Mouse (Mus musculus): Measurements from ENCODE around the gene Ncan. TPM values are rescaled to one million over a fixed set of nuclear protein-coding genes. Genes with fewer than 3 reads are reported as not detected.

The Ncan gene
- polyA plus RNA-seq, 1 experiment: 0.33 TPM

DNA sequence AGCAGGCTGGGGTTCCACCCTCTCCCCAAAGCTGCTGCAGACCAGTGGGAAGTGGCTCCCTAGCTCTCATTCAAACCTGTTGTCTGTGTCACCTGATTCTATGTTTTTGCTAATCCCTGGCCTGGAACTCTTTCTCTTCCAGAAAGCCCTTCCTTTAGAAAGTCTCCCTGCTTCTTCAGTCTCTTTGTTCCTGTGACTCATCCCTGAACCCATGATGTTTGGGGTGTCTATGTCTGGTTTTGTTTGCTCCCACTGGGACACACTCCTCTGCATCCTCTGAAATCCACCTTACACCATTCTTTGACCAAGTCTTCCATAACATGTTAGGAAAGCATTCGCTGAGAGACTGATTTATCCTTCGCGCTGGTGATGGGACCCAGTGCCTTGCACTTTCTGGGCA is 9.4 kb upstream of the Ncan start:
- no peak overlapping the region for H3K27ac ChIP-seq (ENCODE audit: insufficient read depth, low read length)
- no peak overlapping the region for H3K4me3 ChIP-seq (ENCODE audit: insufficient read depth, low read length)
- H3K4me1 ChIP-seq (ENCODE audit: control insufficient read depth, insufficient read depth, low read length): no peaks in the 10 kb centered on the region
- TF ChIP-seq POLR2A (IDR thresholded peaks at IDR 0.05; ENCODE audit: low read depth, low read length): no peak

DNA sequence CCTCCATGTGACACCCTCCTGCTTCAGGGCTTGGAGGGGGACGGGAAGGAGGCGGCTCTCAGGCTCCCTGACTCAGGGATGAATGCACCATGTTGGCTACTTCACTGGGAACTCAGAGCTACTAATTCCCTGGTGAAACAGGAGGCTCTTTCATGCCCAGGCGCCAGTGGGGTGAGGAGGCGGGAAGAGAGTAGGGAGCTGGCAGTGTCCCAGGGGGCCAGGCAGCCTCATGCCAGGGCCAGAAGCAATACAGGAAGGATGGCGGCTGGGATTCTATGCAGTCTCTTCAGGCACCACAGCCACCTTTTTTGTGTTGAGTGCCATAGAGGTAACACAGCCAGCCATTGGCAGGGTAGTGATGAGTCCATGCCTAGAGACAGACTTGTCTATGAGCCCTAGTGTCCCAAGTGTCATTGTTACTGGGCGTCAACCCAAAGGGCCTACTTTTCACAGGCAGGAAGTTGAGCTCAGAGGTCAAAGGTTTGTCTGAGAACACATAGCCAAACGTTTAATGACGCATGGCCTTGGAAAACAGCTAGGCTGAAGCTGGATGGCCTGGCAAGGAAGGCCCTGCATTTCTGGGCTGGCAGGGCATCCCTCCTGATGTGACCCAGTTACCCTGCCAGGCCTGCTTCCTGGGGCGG is 8.8 kb upstream of the Ncan start:
- no peaks in the 10 kb centered on the region for H3K4me1 ChIP-seq (ENCODE audit: control insufficient read depth, insufficient read depth, low read length)
- H3K4me3 ChIP-seq (ENCODE audit: insufficient read depth, low read length): no peak overlapping the region
- TF ChIP-seq POLR2A (IDR thresholded peaks at IDR 0.05; ENCODE audit: low read depth, low read length) (no peak), CTCF (IDR thresholded peaks at IDR 0.05; ENCODE audit: borderline replicate concordance, insufficient read depth, low read length) (no peak)
- H3K27ac ChIP-seq (ENCODE audit: insufficient read depth, low read length): no peak overlapping the region

DNA sequence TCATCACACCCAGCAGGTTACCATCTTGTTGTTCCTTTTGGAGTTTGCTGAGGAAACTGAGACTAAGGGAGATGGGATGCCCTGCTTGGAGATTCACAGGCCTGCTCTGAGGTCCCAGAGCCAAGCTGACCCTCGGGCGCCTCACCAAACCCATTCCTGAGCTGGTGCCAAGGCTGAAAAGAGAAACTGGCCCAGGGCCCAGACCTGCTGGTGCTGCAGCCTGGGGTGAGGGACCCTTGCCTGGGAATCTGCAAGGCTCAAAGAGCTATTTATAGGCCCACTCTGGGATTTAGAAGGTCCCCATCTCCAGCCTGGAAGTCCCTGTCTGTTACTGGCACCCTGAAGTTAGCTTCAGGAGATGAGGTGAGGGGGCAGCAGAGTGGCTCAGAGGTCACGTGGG is 7.8 kb upstream of the Ncan start:
- H3K27ac ChIP-seq (ENCODE audit: insufficient read depth, low read length): no peak overlapping the region
- TF ChIP-seq POLR2A (IDR thresholded peaks at IDR 0.05; ENCODE audit: low read depth, low read length): no peak
- TF ChIP-seq CTCF (IDR thresholded peaks at IDR 0.05; ENCODE audit: borderline replicate concordance, insufficient read depth, low read length): no peak

GRCm38 (mm10) chr8:70124992-70125391 is 4.3 kb upstream of the Ncan start:
- no peaks in the 10 kb centered on the region for H3K4me1 ChIP-seq (ENCODE audit: control insufficient read depth, insufficient read depth, low read length)
- TF ChIP-seq POLR2A (IDR thresholded peaks at IDR 0.05; ENCODE audit: low read depth, low read length) (no peak), CTCF (IDR thresholded peaks at IDR 0.05; ENCODE audit: borderline replicate concordance, insufficient read depth, low read length) (no peak)
- no peak overlapping the region for H3K4me3 ChIP-seq (ENCODE audit: insufficient read depth, low read length)
- no peak overlapping the region for H3K27ac ChIP-seq (ENCODE audit: insufficient read depth, low read length)

More for the DNA sequence above, 7.8 kb upstream of the Ncan start:
- H3K4me1 ChIP-seq (ENCODE audit: control insufficient read depth, insufficient read depth, low read length): no peaks in the 10 kb centered on the region
- H3K4me3 ChIP-seq (ENCODE audit: insufficient read depth, low read length): no peak overlapping the region

GRCm38 (mm10) chr8:70122863-70123262 is 2.2 kb upstream of the Ncan start:
- no peak overlapping the region for H3K27ac ChIP-seq (ENCODE audit: insufficient read depth, low read length)
- no peaks in the 10 kb centered on the region for H3K4me1 ChIP-seq (ENCODE audit: control insufficient read depth, insufficient read depth, low read length)
- TF ChIP-seq POLR2A (IDR thresholded peaks at IDR 0.05; ENCODE audit: low read depth, low read length) (no peak), CTCF (IDR thresholded peaks at IDR 0.05; ENCODE audit: borderline replicate concordance, insufficient read depth, low read length) (peak; percentile 16; the same call in 1 of the 2 replicates)
- no peak overlapping the region for H3K4me3 ChIP-seq (ENCODE audit: insufficient read depth, low read length)

DNA sequence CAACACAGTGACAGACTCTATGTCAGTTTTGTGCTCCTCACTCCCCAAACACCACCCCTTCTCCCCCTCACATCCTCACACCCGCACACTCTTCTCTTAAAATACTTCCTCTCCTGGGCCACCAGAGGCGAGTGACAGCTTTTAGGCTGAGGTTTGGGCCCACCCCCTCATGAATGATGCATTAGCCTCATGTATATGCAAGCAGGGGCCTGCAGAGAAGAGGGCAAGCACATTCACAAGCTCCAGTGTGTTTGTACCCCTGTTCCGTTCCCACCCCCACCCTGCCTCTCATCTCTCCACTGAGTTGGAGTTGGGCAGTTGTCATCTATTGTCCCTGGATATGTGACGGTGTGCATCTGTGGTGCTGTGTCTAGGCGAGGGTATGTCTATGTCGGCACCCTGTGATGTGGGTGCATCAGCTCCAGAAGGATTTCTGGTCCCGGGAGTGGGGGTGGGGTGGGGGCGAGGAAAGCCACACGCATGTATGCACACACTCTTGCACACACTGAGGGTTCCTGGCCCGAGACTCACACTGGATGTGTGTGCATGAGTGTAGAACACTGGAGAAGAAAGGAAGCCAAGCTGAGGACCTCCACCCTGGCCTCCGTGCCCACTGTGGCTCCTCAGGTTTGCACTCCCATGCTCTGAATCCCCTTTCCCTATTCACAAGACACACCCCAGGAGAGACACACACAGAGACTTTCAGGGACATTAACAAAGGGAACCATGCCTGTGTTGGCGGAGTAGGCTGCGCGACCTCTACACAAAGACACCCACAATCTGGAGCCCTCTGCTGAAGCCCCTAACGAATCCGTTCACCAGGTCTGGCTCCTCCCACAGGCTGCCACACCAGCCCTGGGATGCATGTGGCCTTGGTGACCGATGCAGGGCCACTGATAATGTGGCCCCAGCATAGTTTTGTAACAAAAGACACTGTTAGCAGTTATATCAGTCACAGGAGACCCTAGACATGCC is 1.7 kb downstream of the Ncan start:
- Histone ChIP-seq H3K27ac (ENCODE audit: insufficient read depth, low read length) (no peak overlapping the region), H3K4me3 (ENCODE audit: insufficient read depth, low read length) (no peak overlapping the region), H3K4me1 (ENCODE audit: control insufficient read depth, insufficient read depth, low read length) (no peaks in the 10 kb centered on the region)
- no peak for TF ChIP-seq POLR2A (IDR thresholded peaks at IDR 0.05; ENCODE audit: low read depth, low read length)
- no peak for TF ChIP-seq CTCF (IDR thresholded peaks at IDR 0.05; ENCODE audit: borderline replicate concordance, insufficient read depth, low read length)

DNA sequence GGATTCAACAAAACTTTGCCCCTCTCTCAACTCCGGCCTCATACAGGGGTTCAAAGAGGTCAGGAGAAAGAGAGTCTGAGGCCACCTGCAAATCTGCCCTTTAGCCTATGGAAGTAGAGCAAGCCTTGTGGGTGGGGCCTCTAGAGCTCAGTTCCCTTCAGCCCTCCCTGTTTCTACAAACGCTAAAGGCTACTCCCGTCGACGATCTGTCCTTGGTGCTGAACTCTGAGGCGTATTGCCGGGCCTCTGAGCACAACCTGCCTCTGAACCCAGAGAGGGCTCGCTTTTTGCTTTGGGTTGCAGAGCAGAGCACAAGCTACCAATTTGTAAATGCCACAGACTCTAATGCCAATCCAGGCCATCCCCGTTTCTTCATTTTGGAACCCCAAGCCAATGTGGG is 3.1 kb downstream of the Ncan start:
- Histone ChIP-seq H3K4me1 (ENCODE audit: control insufficient read depth, insufficient read depth, low read length) (no peaks in the 10 kb centered on the region), H3K4me3 (ENCODE audit: insufficient read depth, low read length) (no peak overlapping the region)
- TF ChIP-seq CTCF (IDR thresholded peaks at IDR 0.05; ENCODE audit: borderline replicate concordance, insufficient read depth, low read length) (no peak), POLR2A (IDR thresholded peaks at IDR 0.05; ENCODE audit: low read depth, low read length) (no peak)

GRCm38 (mm10) chr8:70114892-70115291 is 5.8 kb downstream of the Ncan start:
- no peak overlapping the region for H3K27ac ChIP-seq (ENCODE audit: insufficient read depth, low read length)
- H3K4me1 ChIP-seq (ENCODE audit: control insufficient read depth, insufficient read depth, low read length): no peaks in the 10 kb centered on the region
- no peak overlapping the region for H3K4me3 ChIP-seq (ENCODE audit: insufficient read depth, low read length)
- TF ChIP-seq POLR2A (IDR thresholded peaks at IDR 0.05; ENCODE audit: low read depth, low read length): no peak
- no peak for TF ChIP-seq CTCF (IDR thresholded peaks at IDR 0.05; ENCODE audit: borderline replicate concordance, insufficient read depth, low read length)

More for the DNA sequence above, 3.1 kb downstream of the Ncan start:
- H3K27ac ChIP-seq (ENCODE audit: insufficient read depth, low read length): no peak overlapping the region

- Histone ChIP-seq H3K27ac (ENCODE audit: insufficient read depth, low read length) (no peak overlapping the region), H3K4me1 (ENCODE audit: control insufficient read depth, insufficient read depth, low read length) (no peaks in the 10 kb centered on the region), H3K4me3 (ENCODE audit: insufficient read depth, low read length) (no peak overlapping the region)
- TF ChIP-seq POLR2A (IDR thresholded peaks at IDR 0.05; ENCODE audit: low read depth, low read length) (no peak), CTCF (IDR thresholded peaks at IDR 0.05; ENCODE audit: borderline replicate concordance, insufficient read depth, low read length) (no peak)
These were observed 6.2 kb downstream of the Ncan start for GRCm38 (mm10) chr8:70114488-70114887.

Measured in embryonic fibroblast, embryonic 13.5 days (primary cell).